Mouse (Mus musculus) cerebellum, adult 2 months (tissue): ENCODE results near the gene Tcea3. TPM values are rescaled to one million over a fixed set of nuclear protein-coding genes. Genes with fewer than 3 reads are reported as not detected.

Experiments
- DNase-seq, 2 experiments: peaks; one replicate each; pipeline ENCODE4 v3.0.0; 2021
- H3K27ac ChIP-seq: fragments of 200-500 bp; 2 replicates; pipeline ENCODE4 v1.5.1; 2012; ENCODE audit warnings: low read length, control low read depth, inconsistent platforms; ENCODE audit not compliant: insufficient read depth
- H3K27me3 ChIP-seq: fragments of 200-500 bp; 2 replicates; pipeline ENCODE4 v1.6.1; 2012; ENCODE audit warnings: inconsistent platforms, mild to moderate bottlenecking, low read length, moderate library complexity; ENCODE audit not compliant: control insufficient read depth, insufficient read depth
- H3K4me1 ChIP-seq: fragments of 200-500 bp; 2 replicates; pipeline ENCODE4 v1.6.1; 2011; ENCODE audit warnings: low read length; ENCODE audit not compliant: control insufficient read depth, insufficient read depth
- H3K4me3 ChIP-seq: fragments of 200-500 bp; replicated peaks from 2 replicates; pipeline ENCODE3; 2011; ENCODE audit warnings: mild to moderate bottlenecking, low read depth, low read length, control low read depth; ENCODE audit not compliant: insufficient read depth
- CTCF ChIP-seq: fragments of 200-500 bp; IDR thresholded peaks from 2 replicates; pipeline ENCODE4 v1.5.1; 2011; ENCODE audit warnings: low read depth, mild to moderate bottlenecking, control low read depth, low read length, moderate library complexity, borderline replicate concordance; ENCODE audit not compliant: insufficient read depth
- POLR2A ChIP-seq: fragments of 200-500 bp; IDR thresholded peaks from 2 replicates; pipeline ENCODE4 v1.6.1; 2011; ENCODE audit warnings: low read length, control low read depth, borderline replicate concordance; ENCODE audit not compliant: insufficient read depth
- WGBS: fragments of 180-500 bp; shearing (Covaris S2); methylation state at CpG from one replicate; pipeline ENCODE4 v1.1.7; 2018; 5-methylcytosine and 5-hydroxymethylcytosine counted together
- polyA plus RNA-seq: library from polyadenylated mRNA; depleted of rRNA; stranded (reverse); fragments of >200 nt; gene quantifications from 2 replicates; pipeline ENCODE4 v1.2.3, GENCODE M21; 2012

Tcea3 gene
- polyA plus RNA-seq, 1 experiment = 1.6 TPM

DNA sequence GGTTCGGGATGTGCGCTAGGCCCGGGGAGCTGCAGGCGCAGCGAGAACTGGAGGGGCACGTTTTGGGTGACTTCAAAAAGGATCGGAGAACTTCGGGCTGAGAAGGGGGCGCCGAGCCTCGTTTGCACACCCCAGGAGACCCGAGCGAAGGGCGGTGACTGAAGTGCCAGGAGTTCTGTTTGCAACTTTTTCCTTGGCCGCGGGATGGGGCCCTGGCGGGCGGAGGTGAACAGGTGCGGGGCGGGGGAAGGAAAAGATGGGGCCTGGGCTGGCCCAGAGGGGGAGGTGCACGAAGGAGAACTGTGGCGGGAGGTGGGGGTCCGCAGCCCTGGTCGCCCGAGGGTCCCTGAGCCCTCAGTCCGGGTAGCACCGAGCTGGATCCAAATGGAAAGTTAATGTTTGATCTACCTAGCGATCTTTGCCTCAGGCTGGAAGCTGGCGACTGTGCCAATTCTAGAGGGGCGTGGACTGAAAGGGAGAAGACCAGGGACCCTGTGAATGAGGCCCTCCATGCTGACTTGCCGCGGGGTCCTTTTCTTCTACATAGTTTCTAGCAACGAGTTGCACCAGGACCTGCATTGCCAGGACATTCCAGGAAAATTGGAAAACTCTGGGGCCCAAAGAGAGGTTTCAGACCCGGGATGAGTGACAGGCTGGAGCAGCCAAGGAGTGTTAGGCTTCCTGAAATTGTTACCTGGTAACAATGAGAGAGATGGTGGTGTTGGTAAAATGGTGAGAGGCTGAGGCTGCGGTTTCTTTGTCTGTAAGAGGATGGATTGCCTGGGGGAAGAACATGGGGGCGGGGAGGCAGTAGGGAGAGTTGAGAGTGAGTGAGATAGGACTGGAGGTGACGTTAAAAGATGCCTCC, 1.2 kb downstream of the Tcea3 start:
- whole genome bisulfite sequencing = 2% methylated on average over 37 of the region's 37 CpGs
- H3K4me3 ChIP-seq = no peak overlapping the region
- peaks cover 11% of the 10 kb centered on the region for H3K4me1 ChIP-seq
- TF ChIP-seq CTCF (no peak), POLR2A (no peak)
- peaks cover 9% of the 10 kb centered on the region; the same call in 1 of the 2 replicates for H3K27me3 ChIP-seq
- DNase-seq = no peak
- no peak overlapping the region for H3K27ac ChIP-seq

- peaks cover 11% of the 10 kb centered on the region for H3K4me1 ChIP-seq
- WGBS = 18% methylated on average over 11 of the region's 11 CpGs
- no peak overlapping the region for H3K27ac ChIP-seq
- peaks cover 9% of the 10 kb centered on the region; the same call in 1 of the 2 replicates for H3K27me3 ChIP-seq
- TF ChIP-seq POLR2A (no peak), CTCF (no peak)
- no peak overlapping the region for H3K4me3 ChIP-seq
- no peak for DNase-seq
Measured at GRCm38 (mm10) chr4:136249332-136249647, 1.8 kb downstream of the Tcea3 start.

DNA sequence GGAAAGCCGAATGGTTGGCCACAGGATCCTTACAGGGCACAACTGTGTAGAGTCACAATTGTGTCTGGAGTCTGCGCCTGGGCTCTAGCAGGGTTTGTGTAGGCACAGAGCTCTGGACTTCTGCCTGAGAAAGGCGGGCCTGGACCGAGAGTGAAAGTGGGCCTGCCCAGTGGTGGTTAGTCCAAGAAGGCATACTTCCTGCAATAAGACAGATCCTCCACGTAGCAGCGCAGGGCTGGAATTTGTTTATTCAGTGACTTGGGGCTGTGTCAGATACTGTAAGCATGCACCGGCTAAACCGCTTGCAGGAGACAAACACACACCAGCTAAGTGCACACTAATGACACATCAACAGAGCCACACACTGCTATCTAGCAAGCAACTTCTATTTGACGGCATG, 2.3 kb downstream of the Tcea3 start:
- Histone ChIP-seq H3K27ac (no peak overlapping the region), H3K4me3 (no peak overlapping the region), H3K4me1 (peaks cover 11% of the 10 kb centered on the region), H3K27me3 (peaks cover 9% of the 10 kb centered on the region; the same call in 1 of the 2 replicates)
- DNase-seq = no peak
- 49% methylated on average over 9 of the region's 9 CpGs for WGBS
- TF ChIP-seq CTCF (no peak), POLR2A (no peak)

DNA sequence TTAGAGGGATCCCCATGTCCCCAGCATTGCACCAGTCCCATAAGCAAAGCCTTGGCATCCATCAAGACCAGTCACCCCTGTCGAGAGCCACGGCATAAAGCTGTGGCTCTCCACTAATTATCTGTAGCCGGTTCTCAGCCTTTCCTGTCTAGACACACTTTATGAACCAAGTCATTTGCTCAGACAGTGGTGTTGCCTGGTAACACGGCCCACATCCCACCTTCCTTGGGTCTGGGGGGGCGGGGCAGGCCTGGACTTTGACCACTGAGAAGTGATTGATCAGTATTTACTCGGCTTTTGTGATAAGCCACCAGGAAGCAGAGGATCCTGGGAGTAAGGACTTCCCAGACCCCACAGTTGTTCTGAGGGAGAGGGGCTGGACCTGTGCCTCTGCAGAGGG, 8.4 kb downstream of the Tcea3 start:
- Histone ChIP-seq H3K4me1 (no peaks in the 10 kb centered on the region), H3K27ac (no peak overlapping the region), H3K4me3 (no peak overlapping the region), H3K27me3 (no peaks in the 10 kb centered on the region)
- 56% methylated on average over 6 of the region's 6 CpGs for WGBS
- no peak for DNase-seq
- no peak for TF ChIP-seq CTCF
- TF ChIP-seq POLR2A = no peak

GRCm38 (mm10) chr4:136256696-136257095, 9.2 kb downstream of the Tcea3 start:
- 80% methylated on average over 10 of the region's 10 CpGs for WGBS
- no peak overlapping the region for H3K4me3 ChIP-seq
- TF ChIP-seq POLR2A = no peak
- TF ChIP-seq CTCF = no peak
- no peak overlapping the region for H3K27ac ChIP-seq
- DNase-seq = no peak
- no peaks in the 10 kb centered on the region for H3K27me3 ChIP-seq
- H3K4me1 ChIP-seq = no peaks in the 10 kb centered on the region

DNA sequence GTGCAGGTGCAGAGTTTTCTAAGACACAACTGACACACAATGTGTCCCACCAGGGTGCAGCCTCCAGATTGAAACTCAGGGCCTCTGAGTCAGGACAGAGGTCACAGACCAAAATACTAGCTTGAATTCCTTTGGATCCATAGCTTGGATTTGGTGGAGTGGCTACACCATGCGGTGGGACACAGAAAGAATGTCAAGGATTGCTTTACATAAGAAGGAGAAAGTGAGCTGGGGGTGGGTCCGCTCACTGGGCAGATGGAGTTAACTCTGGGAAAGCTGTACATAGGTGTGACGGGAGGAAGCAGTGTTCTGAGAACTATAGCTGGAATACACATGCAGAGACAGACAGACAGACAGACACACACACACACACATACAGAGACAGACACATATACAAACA, 12.4 kb downstream of the Tcea3 start:
- Histone ChIP-seq H3K4me1 (no peaks in the 10 kb centered on the region), H3K27me3 (no peaks in the 10 kb centered on the region), H3K27ac (no peak overlapping the region), H3K4me3 (no peak overlapping the region)
- WGBS = 63% methylated on average over 3 of the region's 3 CpGs
- TF ChIP-seq CTCF = no peak
- TF ChIP-seq POLR2A = no peak
- no peak for DNase-seq

- 16% methylated on average over 10 of the region's 10 CpGs for WGBS
- DNase-seq = peak; percentile 61 to 82
- Histone ChIP-seq H3K27ac (no peak overlapping the region), H3K4me1 (no peaks in the 10 kb centered on the region), H3K27me3 (no peaks in the 10 kb centered on the region), H3K4me3 (no peak overlapping the region)
- TF ChIP-seq CTCF = peak; percentile 86
- TF ChIP-seq POLR2A = no peak
Measured at GRCm38 (mm10) chr4:136260491-136261180, 13.1 kb downstream of the Tcea3 start.

DNA sequence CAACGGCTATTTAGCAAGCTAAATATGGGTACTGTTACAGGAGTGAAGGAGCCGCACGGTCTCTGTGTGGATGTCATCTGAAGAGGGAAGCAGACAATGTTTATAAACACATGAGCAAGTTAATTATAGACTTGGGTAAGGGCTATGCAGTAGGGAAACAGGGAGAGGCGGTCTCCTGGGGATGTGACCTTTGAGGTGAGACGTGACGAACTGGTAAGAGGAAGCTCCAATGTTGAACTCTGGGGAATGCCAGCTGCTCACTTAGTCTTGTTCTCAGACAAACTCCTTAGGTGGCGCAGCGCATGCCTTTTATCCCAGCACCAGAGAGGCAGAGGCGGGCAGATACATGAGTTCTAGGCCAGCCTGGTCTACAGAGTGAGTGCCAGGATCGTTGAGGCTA, 14.4 kb downstream of the Tcea3 start:
- no peak overlapping the region for H3K4me3 ChIP-seq
- WGBS = 86% methylated on average over 10 of the region's 10 CpGs
- TF ChIP-seq CTCF (no peak), POLR2A (no peak)
- no peaks in the 10 kb centered on the region for H3K4me1 ChIP-seq
- H3K27ac ChIP-seq = no peak overlapping the region
- DNase-seq = no peak
- H3K27me3 ChIP-seq = no peaks in the 10 kb centered on the region
